Mouse (Mus musculus) spleen, postnatal 4 days (tissue): ENCODE measurements around the gene Mboat2.

Experiments used
- DNase-seq, 2 experiments: peaks; one replicate each; pipeline ENCODE4 v3.0.0; 2022; ENCODE audit warnings: low spot score in 2 of 2

Gene Mboat2

DNA sequence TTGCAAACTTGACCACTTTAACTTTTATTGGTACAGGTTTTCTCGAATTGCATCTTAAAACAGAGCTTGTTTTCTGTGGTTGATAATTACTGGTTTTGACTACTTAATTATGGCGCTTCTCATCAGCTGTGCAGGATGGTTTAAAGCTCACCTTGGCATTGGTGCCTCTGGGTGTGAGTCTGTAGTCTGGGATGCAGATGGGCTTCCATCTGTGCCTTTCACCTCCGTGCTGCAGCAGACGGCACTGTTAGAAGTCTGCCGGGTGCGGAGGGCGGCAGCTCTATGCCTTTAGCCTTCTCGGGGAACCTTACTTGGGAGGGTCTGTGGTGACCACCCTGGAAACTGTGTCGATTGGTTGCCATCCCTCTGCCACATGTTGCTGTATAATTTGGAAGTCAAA, 29.8 kb downstream of the Mboat2 start:
- no peak for DNase-seq

DNA sequence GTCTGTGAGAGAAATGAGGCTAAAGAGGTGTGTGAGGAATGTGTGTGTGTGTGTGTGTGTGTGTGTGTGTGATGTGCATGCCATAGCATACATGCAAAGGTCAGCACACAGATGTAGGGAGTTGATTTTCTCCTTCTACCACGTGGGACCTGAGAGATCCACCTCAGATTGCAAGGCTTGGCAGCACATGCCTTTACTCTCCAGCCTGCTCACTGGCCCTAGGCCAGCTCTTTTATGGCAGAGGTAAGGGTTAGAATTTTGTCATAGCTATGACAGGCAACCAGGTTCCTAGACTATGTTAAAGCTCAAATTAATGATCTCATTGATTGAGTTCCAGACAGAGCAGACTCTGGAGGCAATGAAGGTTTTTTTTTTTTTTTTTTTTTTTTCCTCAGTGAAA, 33.1 kb downstream of the Mboat2 start:
- no peak for DNase-seq

DNA sequence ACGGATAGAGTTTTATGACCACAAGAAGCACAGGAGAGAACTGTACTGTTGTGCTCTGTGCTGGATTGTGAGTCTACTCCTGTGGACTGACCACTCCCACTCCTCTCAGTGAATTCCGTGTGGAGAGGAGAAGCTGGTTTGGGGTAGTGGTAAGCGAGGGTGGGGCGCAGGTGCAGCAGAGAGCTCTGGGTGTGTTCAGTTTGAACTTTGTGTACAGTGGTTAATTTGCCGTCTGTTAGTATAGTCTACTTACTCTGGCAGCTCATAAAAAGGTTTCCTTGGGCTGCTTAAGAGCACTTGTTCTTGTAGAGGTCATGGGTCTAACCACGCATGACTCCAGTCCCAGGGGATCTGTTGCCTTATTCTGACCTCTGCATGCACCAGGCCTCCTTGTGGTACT, 36.0 kb downstream of the Mboat2 start:
- no peak for DNase-seq

DNA sequence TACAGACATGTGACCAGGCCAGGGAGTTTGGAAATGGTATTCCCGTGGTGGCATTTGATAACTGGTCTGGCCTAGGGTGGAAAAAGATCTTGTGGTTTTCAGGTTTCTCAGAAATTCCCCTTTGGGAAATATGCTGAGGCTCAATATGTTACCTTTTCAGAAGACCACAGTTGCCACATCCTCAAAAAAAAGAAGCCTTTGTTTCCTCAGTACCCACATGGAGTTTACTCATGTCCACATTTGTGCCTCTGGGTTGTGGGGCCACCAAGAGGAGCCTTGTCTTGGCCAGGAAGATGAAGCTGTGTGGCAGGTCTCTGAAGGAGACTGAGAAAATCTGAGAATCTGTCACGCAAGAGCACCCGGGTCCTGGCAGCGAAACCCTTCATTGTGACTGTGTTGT, 38.0 kb downstream of the Mboat2 start:
- no peak for DNase-seq

DNA sequence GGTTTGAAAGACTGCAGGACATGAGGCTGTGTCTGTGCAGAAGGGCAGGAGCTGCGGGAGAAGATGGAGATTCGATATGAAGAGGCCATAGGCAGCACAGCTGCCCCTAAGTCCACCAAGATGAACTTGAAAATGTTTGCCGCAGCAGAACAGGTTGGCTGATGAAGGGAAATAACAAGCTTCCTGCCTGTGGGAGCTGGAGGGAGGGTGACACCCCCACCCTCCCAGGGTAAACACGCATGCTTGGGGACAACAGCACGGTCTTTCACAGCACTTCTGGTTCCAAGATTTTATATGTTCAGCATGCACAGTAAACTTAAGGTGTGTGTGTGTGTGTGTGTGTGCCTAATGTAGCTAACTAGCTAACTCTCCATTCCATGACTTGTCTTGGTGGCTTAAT, 38.6 kb downstream of the Mboat2 start:
- no peak for DNase-seq

DNA sequence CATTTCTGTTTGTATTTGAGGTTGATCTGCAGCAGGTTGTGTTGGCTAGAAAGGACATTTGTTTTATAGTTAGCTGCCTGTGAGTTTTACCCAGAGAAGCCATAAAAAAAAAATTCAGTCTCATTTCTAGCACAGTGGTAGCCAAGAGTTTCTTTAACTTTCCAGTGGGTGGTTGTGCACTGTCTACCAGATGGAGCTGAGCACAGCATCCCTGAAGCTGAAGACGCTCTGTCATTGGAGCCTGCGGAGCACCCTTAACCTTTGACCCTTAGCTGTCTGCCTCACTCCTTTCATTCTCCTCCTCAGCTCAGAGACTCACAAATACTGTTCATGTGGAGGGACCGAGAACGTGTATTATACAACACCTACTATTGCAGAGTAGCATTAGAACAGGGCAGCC, 40.2 kb downstream of the Mboat2 start:
- no peak for DNase-seq

DNA sequence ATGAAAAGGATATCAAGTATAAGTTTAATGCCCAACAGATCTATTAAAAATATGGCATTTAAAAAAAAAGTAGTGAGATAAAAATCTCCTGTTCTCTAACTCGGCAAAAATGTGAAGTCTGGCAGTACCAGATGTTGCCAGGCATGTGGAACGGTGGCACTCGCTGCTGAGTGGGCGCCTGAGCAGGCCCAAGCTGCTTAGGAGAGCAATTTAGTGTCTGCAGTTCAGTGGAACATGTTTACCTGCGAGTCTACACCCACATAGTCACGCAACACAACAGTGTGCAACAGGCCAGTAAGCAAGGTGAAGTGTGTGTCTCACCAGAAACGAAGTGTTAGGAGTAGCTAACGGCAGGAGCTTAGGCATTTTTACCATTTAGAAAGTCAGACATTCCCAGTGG, 41.6 kb downstream of the Mboat2 start:
- no peak for DNase-seq

DNA sequence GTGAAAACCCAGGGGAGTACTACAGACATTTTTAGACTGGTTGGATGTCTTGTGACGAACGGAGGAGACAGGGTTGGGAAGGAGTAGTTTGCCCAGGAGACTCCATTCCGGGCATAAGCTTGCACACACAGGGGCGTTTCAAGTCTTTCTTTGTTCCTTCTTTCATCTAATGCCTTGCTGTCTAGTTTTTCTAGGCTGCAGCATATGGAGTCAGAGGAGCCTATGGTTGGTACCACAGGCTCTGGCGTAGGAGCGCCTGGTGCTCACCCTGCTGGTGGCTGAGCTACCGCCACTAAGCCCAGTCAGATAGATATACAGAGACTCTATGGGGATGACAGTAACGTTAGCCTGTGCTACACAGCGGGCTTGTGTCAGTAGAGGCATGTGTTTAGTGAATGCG, 42.0 kb downstream of the Mboat2 start:
- DNase-seq, result no peak

DNA sequence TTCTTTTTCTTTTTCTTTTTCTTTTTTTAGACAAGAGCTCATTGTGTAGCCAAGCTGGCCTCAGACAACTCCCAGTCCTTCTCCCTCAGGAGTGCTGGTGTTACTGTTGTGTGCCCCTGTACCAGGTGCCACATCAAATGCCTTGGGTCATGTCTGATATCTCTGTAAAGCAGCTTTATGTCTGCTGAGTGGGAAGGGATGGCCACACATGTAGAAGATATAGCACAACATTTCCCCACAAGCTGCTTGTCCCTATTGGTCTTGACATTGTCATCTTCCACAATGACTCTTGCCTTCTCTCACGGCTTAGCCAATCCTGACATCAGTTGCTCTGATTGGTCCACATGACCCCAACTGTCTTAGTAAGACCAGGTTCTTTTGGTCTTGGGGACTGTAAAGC, 45.2 kb downstream of the Mboat2 start:
- DNase-seq, result no peak

DNA sequence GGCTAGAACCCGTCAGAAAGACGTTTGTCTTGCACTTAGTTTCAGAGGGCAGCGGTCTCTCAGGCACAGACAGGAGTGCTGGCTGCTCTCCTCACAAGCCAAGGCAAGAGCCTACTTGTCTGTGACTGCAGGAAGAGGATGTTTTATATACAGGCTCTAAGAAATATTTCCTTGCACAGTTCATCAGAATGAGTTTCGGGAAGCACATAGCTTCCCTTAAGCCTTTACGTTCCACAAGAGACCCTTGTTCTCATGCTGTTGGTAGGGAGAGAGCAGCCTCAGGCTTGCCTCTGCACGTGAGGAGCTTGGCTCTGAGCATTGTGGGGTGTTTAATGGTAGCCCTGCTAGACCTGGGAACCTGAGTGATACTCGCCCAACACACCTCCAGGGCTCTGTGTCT, 46.6 kb downstream of the Mboat2 start:
- no peak for DNase-seq

DNA sequence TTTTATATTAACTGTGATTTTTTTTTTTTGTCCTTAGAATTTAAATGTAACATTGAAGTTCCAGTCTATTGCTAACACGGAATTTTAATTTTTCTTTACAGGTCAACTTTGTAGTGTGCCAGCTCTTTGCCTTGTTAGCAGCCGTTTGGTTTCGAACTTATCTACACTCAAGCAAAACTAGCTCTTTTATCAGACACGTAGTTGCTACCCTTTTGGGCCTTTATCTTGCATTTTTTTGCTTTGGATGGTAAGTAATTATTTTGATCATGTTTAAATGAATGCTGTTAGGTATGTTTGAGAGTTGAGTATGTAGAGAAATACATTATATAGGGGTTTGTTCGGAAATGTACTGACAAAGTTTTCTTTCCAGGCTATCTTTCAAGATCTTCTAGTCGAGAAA, 47.4 kb downstream of the Mboat2 start:
- no peak for DNase-seq

DNA sequence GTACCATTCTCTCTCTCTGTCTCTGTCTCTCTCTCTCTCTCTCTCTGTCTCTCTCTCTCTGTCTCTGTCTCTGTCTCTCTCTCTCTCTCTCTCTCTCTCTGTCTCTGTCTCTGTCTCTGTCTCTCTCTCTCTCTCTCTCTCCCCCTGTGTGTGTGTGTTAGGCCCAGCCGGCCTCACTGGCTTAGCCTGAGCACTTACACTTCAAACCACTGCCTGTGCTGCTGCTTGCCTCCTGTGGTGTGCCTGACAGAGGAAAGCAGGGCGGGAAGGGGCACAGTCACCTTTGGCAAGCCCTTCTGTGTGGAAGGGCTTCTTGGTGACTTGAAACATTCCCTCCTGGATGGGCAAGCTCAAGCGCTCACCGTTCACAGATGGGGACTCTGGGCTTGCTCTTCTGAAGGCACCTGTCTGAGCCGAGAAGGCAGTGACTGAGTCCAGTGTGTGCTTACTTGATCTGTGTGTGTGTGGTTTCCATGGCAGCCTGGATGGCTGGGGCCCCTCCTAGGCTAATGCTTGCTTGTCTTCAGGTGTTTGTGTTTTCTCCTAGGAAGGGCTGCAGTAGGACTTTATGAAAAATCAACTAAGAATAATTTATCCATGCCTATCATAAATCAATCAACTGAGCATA, 48.2 kb downstream of the Mboat2 start:
- no peak for DNase-seq

DNA sequence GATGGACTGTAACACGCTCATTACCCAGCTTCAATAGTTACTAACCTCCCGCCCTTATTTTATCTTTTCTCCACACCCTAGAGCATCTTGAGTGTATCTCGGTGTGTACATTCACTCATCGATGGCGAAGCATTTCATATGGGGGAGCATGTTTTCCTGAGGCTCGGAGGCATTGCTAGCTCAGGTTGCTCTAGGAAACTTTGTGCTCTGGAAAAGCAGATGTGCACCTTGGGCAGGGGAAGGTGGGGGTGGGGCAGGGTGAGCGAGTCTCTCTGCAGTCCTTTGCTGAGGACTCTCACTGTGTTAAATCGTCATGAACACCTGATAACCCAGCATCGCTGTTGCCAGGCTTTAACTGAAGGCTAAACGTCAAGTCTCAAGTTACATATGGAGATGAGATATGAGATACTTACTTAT, 48.9 kb downstream of the Mboat2 start:
- DNase-seq, result no peak

DNA sequence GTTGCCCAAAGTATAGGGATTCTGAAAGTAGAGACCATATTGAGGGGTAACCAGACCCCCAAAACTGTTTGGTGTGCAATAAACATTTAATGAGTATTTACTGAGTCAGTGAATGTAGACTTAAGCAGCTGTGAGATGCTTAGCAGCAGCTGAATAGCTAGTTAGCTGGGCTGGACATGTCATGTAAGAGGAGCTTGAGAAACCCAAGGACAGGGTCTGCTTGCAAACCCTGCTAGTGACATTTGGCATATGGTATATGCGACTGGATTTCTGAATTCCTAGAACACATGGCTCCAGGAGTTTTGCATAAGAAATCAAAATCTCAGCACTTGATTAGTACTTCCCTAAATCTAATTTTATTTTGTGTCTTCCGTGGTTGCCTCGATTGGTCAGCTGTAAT, 52.6 kb downstream of the Mboat2 start:
- DNase-seq, result no peak

DNA sequence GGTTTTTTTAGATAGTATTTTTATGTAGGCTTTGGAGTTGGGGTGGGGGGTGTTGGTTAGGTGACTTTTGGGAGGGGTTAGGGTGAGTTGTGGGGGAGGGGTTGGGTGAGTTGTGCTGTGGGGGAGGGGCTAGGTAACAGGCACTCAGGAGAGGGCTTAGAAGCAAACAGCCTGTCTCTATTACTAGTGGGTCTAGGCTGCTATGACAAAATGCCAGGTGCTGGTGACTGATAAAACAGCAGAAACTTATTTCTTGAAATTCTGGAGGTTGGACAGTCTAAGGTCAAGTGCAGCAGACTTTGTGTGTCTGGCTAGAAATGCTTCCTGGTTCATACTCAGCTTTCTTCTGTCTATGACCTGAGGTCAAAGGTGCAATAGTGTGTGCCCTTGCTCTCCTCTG, 56.1 kb downstream of the Mboat2 start:
- DNase-seq, result no peak

DNA sequence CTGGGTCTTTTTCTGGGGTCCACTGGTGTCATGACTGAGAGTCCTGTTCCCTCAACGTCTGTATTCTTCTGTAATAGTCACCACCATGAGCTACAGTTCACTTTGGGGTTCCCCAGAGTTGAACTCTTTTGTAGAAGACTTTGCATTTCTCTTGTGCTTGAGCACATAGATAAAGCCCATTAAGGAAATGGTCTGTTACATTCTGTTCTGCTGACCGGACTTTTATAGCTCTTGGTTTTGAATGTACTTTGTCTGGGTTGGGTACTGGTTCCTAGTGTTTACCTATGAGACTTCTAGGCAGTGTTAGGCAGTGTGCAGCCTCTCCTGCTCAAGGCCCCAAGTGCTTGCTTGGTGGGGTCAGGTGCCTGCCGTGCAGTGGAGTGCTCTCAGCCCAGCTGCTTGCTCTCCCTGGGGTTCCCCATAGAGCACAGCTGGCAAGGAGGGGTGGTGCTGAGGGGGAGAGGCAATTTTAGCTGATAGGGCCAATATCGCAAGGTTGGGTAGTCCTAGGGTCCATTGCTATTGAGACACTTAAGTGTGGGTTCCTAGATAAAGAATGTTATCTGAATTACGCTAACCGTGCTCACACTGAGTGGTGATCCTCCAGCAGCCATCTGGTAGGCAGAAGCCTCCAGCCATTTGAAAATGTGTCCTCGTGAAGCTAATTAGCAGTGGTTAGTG, 58.8 kb downstream of the Mboat2 start:
- DNase-seq, result peak; percentile 72 to 80

DNA sequence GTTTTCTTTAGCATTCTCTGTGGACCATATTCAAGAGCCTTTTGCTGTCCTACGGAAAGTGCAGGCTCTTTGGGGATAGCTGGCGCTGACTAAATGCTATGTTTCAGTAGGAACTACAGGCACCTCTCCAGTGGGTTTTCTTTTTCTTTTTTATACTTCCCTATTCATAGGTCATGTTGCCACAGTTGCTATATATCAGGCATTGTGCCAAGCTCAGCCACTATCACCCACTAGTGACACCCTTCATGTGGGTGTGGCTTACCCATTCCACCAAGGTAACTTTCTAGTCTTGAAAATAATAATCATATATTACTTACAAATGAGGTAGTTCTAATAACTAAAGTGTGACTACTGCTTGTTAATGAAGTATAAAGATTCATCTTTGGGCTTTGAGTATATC, 59.5 kb downstream of the Mboat2 start:
- DNase-seq, result peak in 1 of 2 experiments; percentile 66

DNA sequence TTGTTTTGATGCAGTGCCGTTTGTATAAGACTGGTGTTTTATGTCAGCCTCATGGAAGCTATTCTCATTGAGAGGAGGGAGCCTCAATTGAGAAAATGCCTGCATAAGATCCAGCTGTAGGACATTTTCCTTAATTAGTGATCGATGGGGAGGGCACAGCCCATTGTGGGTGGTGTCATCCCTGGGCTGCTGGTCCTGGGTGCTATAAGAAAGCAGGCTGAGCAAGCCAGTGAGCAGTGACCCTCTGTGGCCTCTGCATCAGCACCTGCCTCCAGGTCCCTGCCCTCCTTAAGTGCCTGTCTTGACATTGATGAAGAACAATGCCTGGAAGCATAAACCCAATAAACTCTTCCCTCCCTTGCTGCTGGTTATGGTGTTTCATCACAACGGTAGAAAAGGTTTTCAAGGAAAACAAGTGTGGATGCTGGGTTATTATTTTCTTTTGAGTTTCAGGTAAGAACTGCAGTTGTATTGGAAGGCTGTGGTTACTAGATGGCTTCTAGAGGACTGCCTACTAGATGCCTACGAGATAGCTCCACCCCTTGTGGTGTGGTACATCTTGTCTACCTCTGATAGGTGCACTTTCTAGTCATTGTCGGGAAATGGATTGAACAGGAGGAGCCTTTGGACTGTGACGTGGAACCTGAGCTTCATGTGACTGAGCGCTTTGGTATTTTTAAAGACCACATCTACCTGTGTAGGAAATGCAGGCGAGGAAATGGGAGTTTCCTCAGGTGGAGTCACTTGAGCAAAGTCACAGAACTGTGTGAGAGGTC, 60.2 kb downstream of the Mboat2 start:
- DNase-seq, result no peak

DNA sequence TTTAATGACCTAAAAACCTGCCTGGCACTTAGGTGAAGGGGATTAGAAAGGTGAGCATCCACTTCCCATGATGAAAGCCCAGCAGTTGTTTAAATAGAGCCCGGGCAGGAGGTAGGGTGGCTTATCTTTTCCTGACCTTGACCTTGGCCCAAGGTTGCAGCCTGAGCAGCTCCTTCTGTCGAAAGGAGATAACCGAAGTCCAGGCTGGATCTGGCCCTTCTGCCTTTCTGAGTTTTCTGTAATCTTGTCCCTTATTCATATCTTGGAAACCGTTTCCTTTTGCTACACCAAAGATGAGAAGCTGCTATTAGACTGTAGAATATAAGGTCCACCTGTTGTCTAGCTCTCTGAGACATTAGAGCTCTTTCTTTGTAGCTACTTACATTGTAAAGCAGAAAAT, 61.9 kb downstream of the Mboat2 start:
- peak in 1 of 2 experiments; percentile 52 for DNase-seq

DNA sequence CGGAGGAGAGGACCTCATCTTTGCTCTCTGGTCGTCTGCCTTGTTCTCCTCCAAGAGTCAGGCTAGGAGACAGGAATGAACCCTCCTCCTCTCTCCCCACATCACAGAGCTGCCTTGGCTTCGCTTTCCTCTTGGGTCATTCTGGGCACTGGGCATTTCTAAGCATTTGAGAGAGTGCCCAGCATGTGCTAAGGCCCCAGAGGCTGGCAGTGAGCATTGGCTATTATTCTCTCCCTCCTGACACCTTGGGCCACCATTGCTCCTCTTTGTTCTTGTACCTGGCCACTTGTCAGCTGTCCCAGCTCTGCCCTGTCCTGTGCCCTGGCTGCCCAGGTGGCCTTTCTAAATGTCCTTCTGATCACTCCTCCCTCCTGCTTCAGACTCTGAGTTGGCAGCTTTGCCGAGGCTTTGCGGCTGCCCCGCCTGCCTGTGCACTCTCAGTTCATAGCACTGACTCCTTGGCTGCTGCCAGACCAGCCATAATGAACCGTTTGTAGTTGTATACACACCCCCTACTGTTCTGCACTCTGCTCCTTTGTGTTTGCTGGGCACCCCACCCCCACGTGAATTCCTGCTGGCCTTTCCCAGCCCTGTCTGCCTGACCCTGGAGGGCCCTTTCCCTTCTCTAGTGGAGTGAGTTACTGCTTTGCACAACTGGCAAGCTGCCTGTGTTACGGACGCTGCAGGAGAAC, 63.2 kb downstream of the Mboat2 start:
- DNase-seq, result peak in 1 of 2 experiments; percentile 36

DNA sequence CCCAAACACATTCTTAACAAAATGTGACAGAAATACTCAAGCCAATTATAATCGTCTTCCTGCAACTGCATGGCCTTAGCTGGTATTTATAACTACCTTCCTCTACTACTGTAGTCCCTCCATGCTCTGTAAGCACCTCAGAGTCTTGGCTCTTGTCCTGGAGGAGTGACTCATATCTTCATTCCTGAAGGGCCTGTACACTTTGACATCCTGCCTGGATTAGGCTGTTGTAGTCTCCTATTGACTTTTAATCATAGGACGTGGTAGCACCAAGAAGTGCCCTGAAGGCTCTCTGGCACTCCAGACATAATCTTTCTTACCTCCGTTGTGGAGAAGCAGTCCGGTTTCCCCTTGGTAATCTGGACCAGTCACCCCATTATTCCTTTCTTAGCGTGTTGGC, 64.7 kb downstream of the Mboat2 start:
- no peak for DNase-seq

DNA sequence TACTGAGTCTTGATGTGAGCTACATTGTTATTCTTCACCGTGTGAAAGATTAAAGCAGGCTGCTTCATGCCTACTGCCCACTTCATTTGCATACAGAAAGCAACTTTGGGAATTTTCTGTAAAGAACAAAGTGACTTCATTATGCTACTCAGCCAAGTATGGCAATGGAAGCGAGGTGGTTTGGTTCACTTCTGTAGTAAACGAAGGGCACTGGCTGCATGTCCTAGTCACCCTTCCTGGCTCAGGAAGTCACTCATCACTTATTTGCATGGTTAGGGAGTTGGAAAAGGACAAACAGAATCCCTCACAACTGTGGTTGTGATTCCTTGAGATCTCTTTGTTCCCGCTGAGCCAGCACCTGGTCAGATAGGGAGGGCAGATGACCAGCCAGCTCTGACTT, 66.7 kb downstream of the Mboat2 start:
- DNase-seq, result no peak

DNA sequence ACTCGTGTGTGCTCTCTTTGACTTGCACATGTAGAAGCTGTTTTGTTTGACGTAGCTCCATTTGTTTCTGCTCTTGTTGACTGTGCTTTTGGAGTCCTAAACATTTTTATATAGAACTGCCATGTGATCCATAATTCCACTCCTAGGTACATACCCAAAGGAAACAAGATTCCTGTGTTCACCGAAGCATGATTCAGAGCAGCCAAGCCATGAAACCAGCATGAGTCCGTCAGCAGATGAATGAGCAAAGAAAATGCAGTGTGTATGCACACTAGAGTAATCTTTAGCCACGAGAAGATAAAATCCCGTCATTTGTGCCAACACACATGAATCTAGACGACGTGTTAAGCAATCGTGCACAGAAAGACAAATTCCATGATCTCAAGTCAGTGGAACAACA, 67.5 kb downstream of the Mboat2 start:
- DNase-seq, result no peak
